Mouse (Mus musculus): Measurements from ENCODE around the gene Dbt.
A peak's percentile ranks its signal among the peaks of the same experiment; 100 is the strongest.
"Not testable (repeated sequence)": the region's sequence is repeated elsewhere in the genome, so short reads cannot be mapped to it uniquely, and the experiment has no call there.

The Dbt gene

GRCm38 (mm10) chr3:116542070-116542469 lies 29.2 kb downstream of the Dbt start:
- DNase-seq (ENCODE audit: extremely low spot score): no peak

- no peak for DNase-seq (ENCODE audit: extremely low spot score)
Measured at GRCm38 (mm10) chr3:116542532-116542931, 29.7 kb downstream of the Dbt start.

- DNase-seq (ENCODE audit: extremely low spot score): no peak
Measured at GRCm38 (mm10) chr3:116547430-116547829, 34.6 kb downstream of the Dbt start.

- DNase-seq (ENCODE audit: extremely low spot score): no peak
Measured at GRCm38 (mm10) chr3:116551362-116551761, 38.5 kb downstream of the Dbt start.

DNA sequence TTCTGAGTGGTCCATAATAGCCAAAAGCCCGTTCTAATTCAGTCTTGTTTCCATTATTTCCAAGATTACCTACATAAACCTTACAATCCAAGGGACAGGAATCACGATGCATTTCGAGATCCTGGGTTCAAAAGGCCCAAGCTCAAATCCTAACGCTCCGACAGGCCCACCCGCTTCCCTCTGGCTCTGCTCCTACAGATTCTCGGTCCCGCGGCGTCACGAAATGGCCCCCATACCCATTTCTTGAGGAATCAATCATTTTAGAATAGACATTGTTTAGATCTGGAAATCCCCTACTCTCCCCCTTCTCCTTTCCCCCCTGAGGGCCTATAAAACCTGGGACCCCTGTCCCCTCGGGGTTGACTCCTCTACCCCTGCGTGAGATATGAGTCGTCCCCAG lies 48.4 kb downstream of the Dbt start:
- DNase-seq (ENCODE audit: extremely low spot score): not testable (repeated sequence)

DNA sequence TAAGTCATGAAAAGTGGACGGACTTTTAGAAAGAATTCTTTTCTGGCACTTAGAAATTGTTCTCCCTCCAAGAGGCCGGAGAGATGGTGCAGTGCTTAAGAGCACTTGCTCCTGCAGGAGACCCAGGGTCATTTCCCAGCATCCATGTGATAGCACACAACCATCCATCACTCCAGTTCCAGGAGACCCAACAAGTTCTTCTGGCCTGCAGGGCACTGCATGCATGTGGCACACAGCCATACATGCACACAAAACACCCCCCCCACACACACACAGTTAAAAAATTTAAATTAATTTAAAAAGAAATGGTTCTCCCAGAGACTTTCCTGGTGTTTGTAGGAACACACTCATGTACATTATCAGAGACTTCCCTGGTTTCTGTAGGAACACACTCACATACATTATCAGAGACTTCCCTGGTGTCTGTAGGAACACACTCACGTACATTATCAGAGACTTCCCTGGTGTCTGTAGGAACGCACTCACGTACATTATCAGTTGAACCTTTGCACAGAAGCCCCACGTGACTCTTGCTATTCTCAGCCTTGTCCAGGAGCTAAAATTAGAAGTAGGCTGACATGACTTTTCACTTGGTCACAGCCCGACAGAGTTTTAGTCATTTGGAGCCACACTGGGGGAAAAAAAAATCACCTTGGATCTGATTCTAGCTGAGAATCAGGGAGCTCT lies 49.7 kb downstream of the Dbt start, which contains the start of gene Lrrc39:
Gene Lrrc39 (plus strand): TSS at position 566 of the 687 bp plus-strand sequence.
- DNase-seq (ENCODE audit: extremely low spot score): no peak

DNA sequence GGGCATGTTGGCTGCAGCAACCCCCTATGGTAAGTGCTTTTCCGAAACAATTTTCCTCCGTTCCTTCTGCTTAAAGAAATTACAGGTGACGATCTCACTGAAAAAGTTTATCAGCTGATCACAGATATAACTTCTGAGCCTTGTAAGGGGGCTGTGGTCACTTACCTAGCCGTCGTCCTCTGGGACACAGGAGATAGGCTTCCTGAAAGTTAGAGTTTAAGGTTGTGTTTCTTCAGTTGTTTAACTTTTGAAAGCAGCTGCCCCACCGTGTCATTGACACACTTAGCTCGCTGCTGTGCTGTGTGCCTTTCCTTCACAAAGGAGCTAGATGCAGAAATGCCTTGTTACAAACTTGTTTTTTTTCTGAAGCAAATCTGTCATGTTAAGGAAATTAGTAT lies 50.2 kb downstream of the Dbt start:
- no peak for DNase-seq (ENCODE audit: extremely low spot score)

DNA sequence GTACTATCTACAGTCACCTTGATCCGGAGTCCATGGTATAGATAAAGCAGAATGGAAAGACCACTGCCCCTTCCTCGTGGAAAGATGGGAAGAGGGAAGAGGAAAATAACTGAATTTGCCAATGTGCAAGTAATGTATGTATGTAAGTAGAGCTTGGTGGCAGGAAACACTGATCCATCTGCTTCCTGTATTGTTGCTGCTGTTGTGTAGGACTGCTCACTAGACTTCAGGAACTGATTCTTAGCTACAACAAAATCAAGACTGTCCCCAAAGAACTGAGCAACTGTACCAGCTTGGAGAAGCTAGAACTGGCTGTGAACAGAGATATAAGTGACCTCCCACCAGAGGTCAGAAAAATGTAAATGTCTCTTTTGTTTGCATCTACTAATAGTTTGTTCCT lies 57.8 kb downstream of the Dbt start:
- DNase-seq (ENCODE audit: extremely low spot score): no peak

DNA sequence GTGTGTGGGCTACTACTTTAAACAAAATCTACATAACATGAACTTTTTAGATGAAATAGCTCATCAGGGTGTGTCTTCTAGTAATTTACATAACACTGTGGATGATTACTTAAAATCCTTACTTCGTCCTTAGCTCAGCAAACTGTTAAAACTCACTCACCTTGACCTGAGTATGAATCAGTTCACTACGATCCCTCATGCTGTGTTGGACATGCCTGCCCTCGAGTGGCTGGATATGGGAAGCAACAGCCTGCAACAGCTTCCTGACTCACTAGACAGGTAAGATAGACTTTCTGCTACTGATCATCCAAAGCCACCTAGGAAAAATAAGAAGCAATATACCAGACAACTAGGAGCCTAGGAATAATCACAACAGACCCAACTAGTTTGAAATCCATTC lies 64.4 kb downstream of the Dbt start:
- no peak for DNase-seq (ENCODE audit: extremely low spot score)

- no peak for DNase-seq (ENCODE audit: extremely low spot score)
Measured at GRCm38 (mm10) chr3:116582201-116582600, 69.3 kb downstream of the Dbt start.

DNA sequence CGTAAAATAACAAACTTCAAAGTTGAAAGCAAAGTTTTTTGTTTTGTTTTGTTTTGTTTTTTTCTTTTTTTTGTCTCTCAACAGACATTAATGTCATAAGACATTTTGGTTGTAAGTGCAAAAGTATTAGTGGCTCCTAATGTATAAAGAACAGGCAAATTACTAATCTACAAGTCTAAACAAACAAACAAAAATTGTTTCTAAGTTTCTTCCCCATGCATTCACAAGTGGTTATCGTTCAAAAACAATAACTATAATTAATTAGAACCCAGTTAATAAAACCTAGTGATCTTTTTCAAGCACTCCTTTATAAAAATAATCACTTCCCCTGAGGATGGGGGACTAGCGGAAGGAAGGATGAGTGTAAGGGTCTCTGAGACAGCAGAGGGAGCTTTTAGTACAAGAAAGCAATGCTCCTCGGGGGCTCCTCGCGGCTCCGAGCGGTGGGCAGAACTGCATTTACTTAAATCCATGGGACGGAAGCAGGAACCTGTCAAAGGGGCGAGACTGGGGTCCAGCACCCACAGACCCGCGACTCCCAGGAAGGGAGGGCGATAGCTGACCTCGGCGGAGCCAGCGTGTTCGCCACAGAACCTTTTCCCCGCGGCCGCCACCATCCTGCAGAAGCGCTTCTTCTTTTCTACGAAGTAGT lies 81.3 kb downstream of the Dbt start:
- DNase-seq (ENCODE audit: extremely low spot score): no peak

GRCm38 (mm10) chr3:116594728-116595602 lies 82.1 kb downstream of the Dbt start, which contains the start of gene Sass6:
TSS of gene Sass6 (plus strand) at chr3:116594982.
- DNase-seq (ENCODE audit: extremely low spot score): peak; percentile 95

GRCm38 (mm10) chr3:116595603-116595991 lies 82.7 kb downstream of the Dbt start:
- DNase-seq (ENCODE audit: extremely low spot score): no peak
